Mouse (Mus musculus) olfactory bulb, adult 2 months (tissue): ENCODE results near the gene Usp9x.

Source experiments
- CTCF ChIP-seq: fragments of 200-500 bp; IDR thresholded peaks from 2 replicates; pipeline ENCODE4 v1.5.1; 2012; ENCODE audit warnings: low read depth, mild to moderate bottlenecking, low read length, moderate library complexity; ENCODE audit not compliant: insufficient read depth
- POLR2A ChIP-seq: fragments of 200-500 bp; IDR thresholded peaks from 2 replicates; pipeline ENCODE4 v1.6.1; 2012; ENCODE audit warnings: mild to moderate bottlenecking, low read depth, low read length, moderate library complexity; ENCODE audit not compliant: insufficient read depth

DNA sequence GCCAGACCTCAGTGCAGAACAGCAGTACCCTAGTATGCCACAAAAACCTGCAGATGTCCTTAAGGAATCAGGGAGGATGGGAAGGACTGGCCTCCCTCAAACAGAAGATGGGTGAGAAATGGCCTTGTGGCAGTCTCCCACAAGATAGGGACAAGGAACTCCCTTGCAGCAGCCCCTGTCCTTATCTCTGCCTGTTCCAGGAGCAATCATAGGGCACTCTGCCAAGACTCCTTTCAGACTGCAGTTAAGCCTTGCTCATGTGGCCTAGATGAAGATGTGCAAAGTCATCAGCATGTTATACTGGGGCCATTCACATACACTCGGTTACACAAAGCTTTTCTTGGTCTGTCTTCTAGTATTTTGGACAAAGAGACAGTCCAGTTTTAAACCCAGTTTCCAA, 16.7 kb upstream of the Usp9x start:
- no peak for TF ChIP-seq CTCF
- TF ChIP-seq POLR2A = no peak
